24 mouse cellular contexts compared by ENCODE assay signal in the genomic region with DNA sequence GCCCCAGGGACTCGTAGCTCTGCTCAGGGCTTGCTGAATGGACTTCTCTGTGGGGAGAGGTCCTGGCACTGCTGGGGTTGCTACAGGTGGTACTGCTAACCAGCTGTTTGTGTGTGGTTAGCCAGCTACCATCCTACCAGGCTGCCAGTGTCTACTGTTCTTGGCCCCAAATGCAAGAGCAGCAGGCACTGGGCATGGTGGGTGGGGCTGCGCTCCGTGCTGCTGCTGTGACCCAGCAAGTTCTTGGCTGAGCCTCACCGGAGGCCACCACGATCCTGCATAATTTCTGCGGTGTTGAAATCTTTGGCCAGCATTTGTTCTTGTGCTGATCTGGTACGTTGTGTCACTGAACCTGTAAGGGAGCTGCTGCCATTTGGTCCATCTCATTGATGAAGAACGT. TPM values are rescaled to one million over a fixed set of nuclear protein-coding genes. Genes with fewer than 3 reads are reported as not detected.
DNase-seq lines count a peak whose midpoint lies in the region; ATAC-seq and TF ChIP-seq lines count a peak whose summit lies in the region.
"Had no signal": no experiment of that assay in that cellular context is flagged by ENCODE, and none has a peak within 500 bp of the region (broad histone marks: within the 10 kb centered on the region; RNA-seq: fewer than 3 reads in every experiment).

No protein-coding gene starts in this region.

- TF ChIP-seq CTCF in liver, adult 2 months (IDR thresholded peaks at IDR 0.05; ENCODE audit: low read depth, low read length): no peak

- H3K9ac ChIP-seq in liver, adult 2 months (ENCODE audit: low read depth, low read length): no peak overlapping the region
- no peak overlapping the region for H3K9ac ChIP-seq in liver, embryonic 12.5 days
- no peak overlapping the region for H3K9ac ChIP-seq in hindbrain, embryonic 16.5 days (ENCODE audit: low read depth, low read length)
- H3K9ac ChIP-seq in midbrain, embryonic 11.5 days (ENCODE audit: low read length): no peak overlapping the region
- H3K9ac ChIP-seq: embryonic facial prominence, embryonic 15.5 days; hindbrain, embryonic 15.5 days; liver, embryonic 15.5 days; neural tube, embryonic 13.5 days; stomach, embryonic 15.5 days had no signal

- peaks cover 12% of the 10 kb centered on the region for H3K4me1 ChIP-seq in liver, adult 2 months (ENCODE audit: control insufficient read depth, insufficient read depth, low read length)
- peaks cover 66% of the 10 kb centered on the region for H3K4me1 ChIP-seq in liver, embryonic 12.5 days
- H3K4me1 ChIP-seq in hindbrain, embryonic 16.5 days (ENCODE audit: control insufficient read depth, insufficient read depth, low read depth, low read length): peaks cover 14% of the 10 kb centered on the region
- H3K4me1 ChIP-seq in midbrain, embryonic 11.5 days (ENCODE audit: control insufficient read depth, insufficient read depth, low read length): peaks cover 22% of the 10 kb centered on the region

- no peak overlapping the region for H3K27ac ChIP-seq in liver, adult 2 months (replicated peaks; ENCODE audit: insufficient read depth, low read depth, low read length)
- no peak overlapping the region for H3K27ac ChIP-seq in liver, embryonic 12.5 days
- H3K27ac ChIP-seq in hindbrain, embryonic 16.5 days (ENCODE audit: low read depth, low read length): no peak overlapping the region
- no peak overlapping the region for H3K27ac ChIP-seq in midbrain, embryonic 11.5 days (ENCODE audit: low read depth, low read length)
- H3K27ac ChIP-seq: embryonic facial prominence, embryonic 15.5 days; hindbrain, embryonic 15.5 days; liver, embryonic 15.5 days; neural tube, embryonic 13.5 days; stomach, embryonic 15.5 days had no signal

- H3K27me3 ChIP-seq in liver, adult 2 months (ENCODE audit: control insufficient read depth, insufficient read depth, low read length): no peaks in the 10 kb centered on the region
- H3K27me3 ChIP-seq in liver, embryonic 12.5 days (replicated peaks): no peaks in the 10 kb centered on the region
- H3K27me3 ChIP-seq in hindbrain, embryonic 16.5 days (replicated peaks; ENCODE audit: control insufficient read depth, insufficient read depth, low read length): no peaks in the 10 kb centered on the region
- H3K27me3 ChIP-seq in midbrain, embryonic 11.5 days (ENCODE audit: control insufficient read depth, insufficient read depth, low read length): no peaks in the 10 kb centered on the region
- H3K27me3 ChIP-seq: embryonic facial prominence, embryonic 15.5 days; hindbrain, embryonic 15.5 days; liver, embryonic 15.5 days; neural tube, embryonic 13.5 days; stomach, embryonic 15.5 days had no signal

- no peaks in the 10 kb centered on the region for H3K36me3 ChIP-seq in liver, adult 2 months (ENCODE audit: control insufficient read depth, insufficient read depth, low read length)
- H3K36me3 ChIP-seq in liver, embryonic 12.5 days: peaks cover 27% of the 10 kb centered on the region
- H3K36me3 ChIP-seq in hindbrain, embryonic 16.5 days (ENCODE audit: control insufficient read depth, insufficient read depth, low read length): peaks cover 5% of the 10 kb centered on the region; the same call in 1 of the 2 replicates
- no peaks in the 10 kb centered on the region for H3K36me3 ChIP-seq in midbrain, embryonic 11.5 days (ENCODE audit: control insufficient read depth, insufficient read depth, low read length)

- ATAC-seq in liver, embryonic 12.5 days: no peak
- no peak for ATAC-seq in hindbrain, embryonic 16.5 days
- no peak for ATAC-seq in midbrain, embryonic 11.5 days (ENCODE audit: low FRiP score)
- ATAC-seq: forebrain, embryonic 14.5 days had no signal

- H3K4me3 ChIP-seq in liver, adult 2 months (ENCODE audit: insufficient read depth, low read depth, low read length): no peak overlapping the region
- H3K4me3 ChIP-seq in liver, embryonic 12.5 days: no peak overlapping the region
- H3K4me3 ChIP-seq in hindbrain, embryonic 16.5 days (ENCODE audit: low read length): no peak overlapping the region
- no peak overlapping the region for H3K4me3 ChIP-seq in midbrain, embryonic 11.5 days (ENCODE audit: low read depth, low read length)
- H3K4me3 ChIP-seq: embryonic facial prominence, embryonic 15.5 days; hindbrain, embryonic 15.5 days; liver, embryonic 15.5 days; neural tube, embryonic 13.5 days; stomach, embryonic 15.5 days had no signal

- peak; percentile 46 to 55 for DNase-seq in adrenal gland, postnatal 36 days
- DNase-seq in adrenal gland, adult 18-20 months (ENCODE audit: low spot score in 2 of 2): no peak
- peak; percentile 88 for DNase-seq in liver, adult 2 months (ENCODE audit: extremely low read depth, low read depth, low spot score)
- DNase-seq in fat pad, adult 2 months (ENCODE audit: extremely low read depth, low read depth, low spot score): peak; percentile 80
- DNase-seq in thymus, postnatal 0 days (ENCODE audit: low spot score): no peak
- DNase-seq in midbrain, embryonic 11.5 days (ENCODE audit: low spot score, missing footprints): no peak
- DNase-seq: layer of hippocampus, adult 9-11 months; retina, postnatal 1 day; thymus, postnatal 4 days had no signal

- H3K9me3 ChIP-seq in liver, embryonic 12.5 days (replicated peaks): no peaks in the 10 kb centered on the region
- H3K9me3 ChIP-seq in hindbrain, embryonic 16.5 days (ENCODE audit: control insufficient read depth, low read length): no peaks in the 10 kb centered on the region
- no peaks in the 10 kb centered on the region for H3K9me3 ChIP-seq in midbrain, embryonic 11.5 days (ENCODE audit: control insufficient read depth, low read length)
- H3K9me3 ChIP-seq: embryonic facial prominence, embryonic 15.5 days; hindbrain, embryonic 15.5 days; liver, embryonic 15.5 days; neural tube, embryonic 13.5 days; stomach, embryonic 15.5 days had no signal

- no peak overlapping the region for H3K4me2 ChIP-seq in liver, embryonic 12.5 days
- no peak overlapping the region for H3K4me2 ChIP-seq in hindbrain, embryonic 16.5 days (ENCODE audit: low read length)
- H3K4me2 ChIP-seq in midbrain, embryonic 11.5 days: no peak overlapping the region
- H3K4me2 ChIP-seq: embryonic facial prominence, embryonic 15.5 days; hindbrain, embryonic 15.5 days; liver, embryonic 15.5 days; neural tube, embryonic 13.5 days; stomach, embryonic 15.5 days had no signal

- H3K79me2 ChIP-seq in liver, adult 2 months (ENCODE audit: control insufficient read depth, insufficient read depth, low read length): peaks cover 36% of the 10 kb centered on the region

- WGBS in liver, adult 2 months: 28% methylated on average over 8 of the region's 8 CpGs
- WGBS in liver, embryonic 12.5 days (ENCODE audit: insufficient replicate concordance): 72% methylated on average over 8 of the region's 8 CpGs
- 80% methylated on average over 8 of the region's 8 CpGs for WGBS in hindbrain, embryonic 16.5 days
- 95% methylated on average over 8 of the region's 8 CpGs for WGBS in midbrain, embryonic 11.5 days

- TF ChIP-seq POLR2A in liver, adult 2 months (IDR thresholded peaks at IDR 0.05; ENCODE audit: extremely low read depth, insufficient read depth, low read length): no peak

RNA-seq across cellular contexts. Expression of gene Vps37c, which starts 14.9 kb away (rescaled TPM):
- total RNA-seq in adrenal gland, postnatal 36 days (2021): 10 to 100 TPM; 21.1 to 30.5 TPM
- 10 to 100 TPM; 19.3 to 26.8 TPM for total RNA-seq in adrenal gland, adult 18-20 months (2021)
- total RNA-seq in liver, adult 2 months (2014; rRNA removed): 2.9 and 3.0 TPM in 2 replicates
- 13.1 and 18.1 TPM in 2 replicates for polyA plus RNA-seq in liver, adult 2 months (2012; rRNA removed)
- 14.5 and 14.8 TPM in 2 replicates for polyA plus RNA-seq in liver, embryonic 12.5 days (2016; fragmentation: Nextera tagmentation; extraction: Ambion mirVana)
- 14.6 and 19.3 TPM in 2 replicates for polyA plus RNA-seq in thymus, postnatal 0 days (2015; fragmentation: Nextera tagmentation; extraction: Ambion mirVana)
- polyA plus RNA-seq in hindbrain, embryonic 16.5 days (2015; fragmentation: Nextera tagmentation; extraction: Ambion mirVana): 27.7 and 35.0 TPM in 2 replicates
- 23.1 and 26.0 TPM in 2 replicates for polyA plus RNA-seq in midbrain, embryonic 11.5 days (2014; fragmentation: Nextera tagmentation; extraction: Ambion mirVana)

RNA-seq across cellular contexts. Expression of gene Pga5, which starts 25.6 kb away (rescaled TPM):
- not detected for total RNA-seq in adrenal gland, postnatal 36 days (2021)
- total RNA-seq in adrenal gland, adult 18-20 months (2021): not detected
- total RNA-seq in liver, adult 2 months (2014; rRNA removed): not detected in 2 replicates
- polyA plus RNA-seq in liver, adult 2 months (2012; rRNA removed): 0.14 TPM in 1 of 2 replicates, not detected in the other
- polyA plus RNA-seq in liver, embryonic 12.5 days (2016; fragmentation: Nextera tagmentation; extraction: Ambion mirVana): 0.08 TPM in 1 of 2 replicates, not detected in the other
- 0.49 and 0.95 TPM in 2 replicates for polyA plus RNA-seq in thymus, postnatal 0 days (2015; fragmentation: Nextera tagmentation; extraction: Ambion mirVana)
- not detected in 2 replicates for polyA plus RNA-seq in hindbrain, embryonic 16.5 days (2015; fragmentation: Nextera tagmentation; extraction: Ambion mirVana)
- not detected in 2 replicates for polyA plus RNA-seq in midbrain, embryonic 11.5 days (2014; fragmentation: Nextera tagmentation; extraction: Ambion mirVana)
- total RNA-seq: gastrocnemius, postnatal 4 days; left cerebral cortex, postnatal 14 days; midbrain, postnatal 0 days had no signal
- polyA plus RNA-seq: cortical plate, adult 2 months; embryonic facial prominence, embryonic 15.5 days; forebrain, embryonic 14.5 days; heart, embryonic 16.5 days; hindbrain, embryonic 15.5 days; kidney, embryonic 14.5 days; liver, embryonic 15.5 days; midbrain, postnatal 0 days; neural tube, embryonic 13.5 days; small intestine, adult 2 months had no signal

RNA-seq across cellular contexts. Expression of gene Cd5, which starts 35.3 kb away (rescaled TPM):
- total RNA-seq in adrenal gland, postnatal 36 days (2021): under 1 TPM in 1 of 2 experiments, not detected in 1; 0.20 TPM
- under 1 TPM in 1 of 2 experiments, not detected in 1; 0.38 TPM for total RNA-seq in adrenal gland, adult 18-20 months (2021)
- 0.13 and 0.28 TPM in 2 replicates for total RNA-seq in liver, adult 2 months (2014; rRNA removed)
- 0.17 and 0.49 TPM in 2 replicates for polyA plus RNA-seq in liver, adult 2 months (2012; rRNA removed)
- 0.24 TPM in 1 of 2 replicates, not detected in the other for polyA plus RNA-seq in liver, embryonic 12.5 days (2016; fragmentation: Nextera tagmentation; extraction: Ambion mirVana)
- 116 and 132 TPM in 2 replicates for polyA plus RNA-seq in thymus, postnatal 0 days (2015; fragmentation: Nextera tagmentation; extraction: Ambion mirVana)
- 0.09 and 0.28 TPM in 2 replicates for polyA plus RNA-seq in hindbrain, embryonic 16.5 days (2015; fragmentation: Nextera tagmentation; extraction: Ambion mirVana)
- polyA plus RNA-seq in midbrain, embryonic 11.5 days (2014; fragmentation: Nextera tagmentation; extraction: Ambion mirVana): 0.08 and 0.22 TPM in 2 replicates
- polyA plus RNA-seq: liver, embryonic 15.5 days had no signal

Comparison
In these comparisons a context has a peak if more than half of its experiments do, and no peak if none do; other contexts are left out.
1. DNase-seq: peak in adrenal gland, postnatal 36 days (2 of 2), liver, adult 2 months (single experiment) and fat pad, adult 2 months (single experiment); none in adrenal gland, adult 18-20 months (0 of 2), thymus, postnatal 0 days (single experiment) and midbrain, embryonic 11.5 days (single experiment).
2. RNA of gene Cd5, which starts 35.3 kb away (polyA plus RNA-seq): 116 to 132 TPM in thymus, postnatal 0 days; 0.17 to 0.49 TPM in liver, adult 2 months, 0.09 to 0.28 TPM in hindbrain, embryonic 16.5 days, 0.08 to 0.22 TPM in midbrain, embryonic 11.5 days and 0.24 TPM in liver, embryonic 12.5 days; every median in the first group is over 10 times any median in the second.